Mouse (Mus musculus): ENCODE data around the gene Noc2l.

- TF ChIP-seq CTCF (IDR thresholded peaks at IDR 0.05; ENCODE audit: insufficient read depth, low read depth, low read length) (no peak), POLR2A (IDR thresholded peaks at IDR 0.05; ENCODE audit: insufficient read depth, low read depth, low read length) (no peak)
Measured at GRCm38 (mm10) chr4:156249567-156249966, 13.8 kb downstream of the Noc2l start.
